Mouse (Mus musculus): ENCODE data around the gene Ndufa7.

Ndufa7 gene

GRCm38 (mm10) chr17:33824084-33824996, at the start of gene Ndufa7, which contains the start of gene Rps28:
Gene Ndufa7 (plus strand): TSS chr17:33824572.
Gene Rps28 (minus strand): TSS chr17:33824562.
- DNase-seq, result peak; percentile 96

GRCm38 (mm10) chr17:33774573-33775155, 49.7 kb upstream of the Ndufa7 start:
- DNase-seq, result no peak

- no peak for DNase-seq
These were observed 49.1 kb upstream of the Ndufa7 start for GRCm38 (mm10) chr17:33775287-33775686.

GRCm38 (mm10) chr17:33779271-33779966, 45.0 kb upstream of the Ndufa7 start:
- DNase-seq, result peak; percentile 85

GRCm38 (mm10) chr17:33779967-33780295, 44.4 kb upstream of the Ndufa7 start:
- no peak for DNase-seq

GRCm38 (mm10) chr17:33780431-33780830, 43.9 kb upstream of the Ndufa7 start:
- DNase-seq, result no peak

GRCm38 (mm10) chr17:33781124-33781977, 43.0 kb upstream of the Ndufa7 start, which contains the start of gene Angptl4:
Gene Angptl4 (minus strand): TSS chr17:33781830.
- peak; percentile 46 for DNase-seq

- no peak for DNase-seq
These were observed 42.3 kb upstream of the Ndufa7 start for GRCm38 (mm10) chr17:33782067-33782466.

- peak; percentile 39 for DNase-seq
These were observed 41.0 kb upstream of the Ndufa7 start for GRCm38 (mm10) chr17:33783408-33783807.

- DNase-seq, result no peak
These were observed 39.4 kb upstream of the Ndufa7 start for GRCm38 (mm10) chr17:33784939-33785338.

GRCm38 (mm10) chr17:33786375-33786774, 38.0 kb upstream of the Ndufa7 start:
- no peak for DNase-seq

GRCm38 (mm10) chr17:33788732-33789131, 35.6 kb upstream of the Ndufa7 start:
- no peak for DNase-seq

- no peak for DNase-seq
These were observed 26.1 kb upstream of the Ndufa7 start for GRCm38 (mm10) chr17:33798306-33798705.

- no peak for DNase-seq
These were observed 25.1 kb upstream of the Ndufa7 start for GRCm38 (mm10) chr17:33799277-33799676.

GRCm38 (mm10) chr17:33802221-33802620, 22.2 kb upstream of the Ndufa7 start:
- DNase-seq, result no peak

GRCm38 (mm10) chr17:33804205-33804604, 20.2 kb upstream of the Ndufa7 start:
- no peak for DNase-seq

- DNase-seq, result no peak
These were observed 19.6 kb upstream of the Ndufa7 start for GRCm38 (mm10) chr17:33804745-33805144.

- DNase-seq, result no peak
These were observed 17.0 kb upstream of the Ndufa7 start for GRCm38 (mm10) chr17:33807181-33807888.

GRCm38 (mm10) chr17:33808192-33808591, 16.2 kb upstream of the Ndufa7 start:
- no peak for DNase-seq

GRCm38 (mm10) chr17:33810334-33811141, 13.8 kb upstream of the Ndufa7 start, which contains the start of gene Kank3:
Gene Kank3 (plus strand): TSS chr17:33810519.
- DNase-seq, result peak; percentile 94

- DNase-seq, result no peak
These were observed 13.2 kb upstream of the Ndufa7 start for GRCm38 (mm10) chr17:33811142-33811516.

All from right cerebral cortex, postnatal 14 days (tissue).